Mouse (Mus musculus): ENCODE results near the gene Ankrd13d. TPM values are rescaled to one million over a fixed set of nuclear protein-coding genes. Genes with fewer than 3 reads are reported as not detected.
A peak's percentile ranks its signal among the peaks of the same experiment; 100 is the strongest.
"Not testable (repeated sequence)": the region's sequence is repeated elsewhere in the genome, so short reads cannot be mapped to it uniquely, and the experiment has no call there.

Gene Ankrd13d
- polyA plus RNA-seq, 1 experiment from 2014 or later = 63.4 TPM

DNA sequence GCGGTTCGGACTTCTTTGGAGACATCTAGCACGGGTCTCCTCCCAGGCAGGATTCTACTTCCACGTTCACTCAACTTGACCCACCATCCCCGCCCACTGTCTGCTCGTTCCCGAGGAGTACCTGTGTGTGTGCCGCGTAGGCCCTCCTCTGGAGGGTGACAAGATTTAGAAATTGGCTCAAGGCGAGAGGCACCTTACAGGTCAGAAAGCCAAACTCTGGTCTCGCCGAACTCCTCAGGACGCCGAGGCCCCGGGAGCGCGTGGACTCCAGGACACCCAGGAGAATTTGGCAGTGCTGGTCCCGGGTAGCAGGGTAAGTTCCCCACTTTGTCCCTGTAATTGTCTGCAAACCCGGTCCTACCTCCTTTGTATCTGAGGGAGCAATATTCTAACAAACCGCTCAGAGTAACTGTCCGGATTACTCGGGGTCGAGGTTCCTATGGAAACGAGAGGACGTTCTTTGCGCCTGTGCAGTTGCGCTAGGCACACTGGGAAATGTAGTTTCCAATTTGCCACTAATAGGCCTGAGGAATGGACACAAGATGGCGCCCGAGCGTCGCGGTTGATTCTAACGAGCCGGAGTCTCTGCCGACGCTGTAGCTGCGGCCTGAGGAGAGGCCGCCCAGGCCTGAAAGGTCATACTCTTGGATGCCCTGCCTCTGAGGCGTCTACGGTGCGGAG is 25.6 kb downstream of the Ankrd13d start:
- Histone ChIP-seq H3K27ac (replicated peaks) (peak overlapping the region; percentile 60; the same call in 1 of the 2 replicates), H3K4me2 (peak overlapping the region; percentile 85), H3K4me1 (replicated peaks) (peaks cover 10% of the 10 kb centered on the region), H3K9me3 (no peaks in the 10 kb centered on the region), H3K27me3 (no peaks in the 10 kb centered on the region), H3K9ac (peak overlapping the region; percentile 54), H3K4me3 (peak overlapping the region; percentile 60), H3K36me3 (no peaks in the 10 kb centered on the region)
- peak; percentile 95 for ATAC-seq (ENCODE audit: low FRiP score, low read depth)
- WGBS = under 1% methylated on average over 41 of the region's 41 CpGs

DNA sequence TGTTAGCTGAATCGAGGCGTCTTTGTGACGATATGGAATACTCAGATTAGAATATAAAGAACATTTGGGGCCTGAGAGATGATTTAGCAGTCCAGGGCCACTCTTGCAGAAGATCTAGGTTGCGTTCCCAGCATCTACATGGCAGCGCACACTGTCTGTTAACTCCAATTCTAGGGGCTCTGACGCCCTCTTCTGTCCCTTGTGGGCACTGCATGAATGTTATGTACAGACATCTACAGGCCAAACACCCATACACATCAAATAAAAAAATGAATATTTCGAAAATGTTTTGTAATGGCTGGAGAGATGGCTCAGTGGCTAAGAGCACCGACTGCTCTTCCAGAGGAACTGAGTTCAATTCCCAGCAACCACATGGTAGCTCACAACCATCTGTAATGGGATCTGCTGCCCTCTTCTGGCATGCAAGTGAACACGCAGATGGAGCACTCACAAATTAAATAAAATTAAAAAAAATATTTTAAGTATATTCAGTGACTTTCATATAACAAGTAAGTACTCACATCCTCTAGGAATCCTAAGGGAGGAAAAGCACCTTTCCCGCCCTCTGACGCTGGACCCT is 27.3 kb downstream of the Ankrd13d start:
- Histone ChIP-seq H3K4me3 (no peak overlapping the region), H3K9ac (no peak overlapping the region), H3K27me3 (no peaks in the 10 kb centered on the region), H3K9me3 (no peaks in the 10 kb centered on the region), H3K4me2 (no peak overlapping the region), H3K36me3 (no peaks in the 10 kb centered on the region), H3K4me1 (replicated peaks) (peaks cover 10% of the 10 kb centered on the region), H3K27ac (replicated peaks) (no peak overlapping the region)
- WGBS = 71% methylated on average over 11 of the region's 11 CpGs
- ATAC-seq (ENCODE audit: low FRiP score, low read depth) = no peak

DNA sequence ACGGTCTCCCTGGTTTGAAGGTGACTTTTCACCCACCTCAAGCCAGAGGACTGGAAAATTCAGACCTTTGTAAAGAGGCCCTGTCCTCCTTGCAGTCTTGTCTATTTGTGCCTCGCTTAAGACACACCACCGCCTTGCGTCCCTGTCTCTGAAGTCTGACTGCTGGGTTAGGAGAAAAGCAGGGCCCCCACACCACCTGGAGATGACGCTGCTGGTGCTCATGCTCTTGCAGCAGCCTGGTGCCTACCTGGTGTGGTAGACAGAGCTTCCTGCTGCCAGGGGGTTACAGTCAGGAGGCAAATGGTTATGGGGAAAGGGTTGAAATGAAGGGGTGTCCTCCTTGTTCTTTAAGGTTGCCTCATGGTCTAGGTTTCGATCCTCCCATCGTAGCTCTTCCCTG is 28.7 kb downstream of the Ankrd13d start:
- ATAC-seq (ENCODE audit: low FRiP score, low read depth) = no peak
- H3K27ac ChIP-seq (replicated peaks) = no peak overlapping the region
- H3K4me1 ChIP-seq (replicated peaks) = peaks cover 10% of the 10 kb centered on the region
- 90% methylated on average over 7 of the region's 7 CpGs for WGBS
- H3K4me2 ChIP-seq = no peak overlapping the region
- H3K4me3 ChIP-seq = no peak overlapping the region
- H3K9me3 ChIP-seq = no peaks in the 10 kb centered on the region
- H3K36me3 ChIP-seq = no peaks in the 10 kb centered on the region
- no peak overlapping the region for H3K9ac ChIP-seq
- no peaks in the 10 kb centered on the region for H3K27me3 ChIP-seq

DNA sequence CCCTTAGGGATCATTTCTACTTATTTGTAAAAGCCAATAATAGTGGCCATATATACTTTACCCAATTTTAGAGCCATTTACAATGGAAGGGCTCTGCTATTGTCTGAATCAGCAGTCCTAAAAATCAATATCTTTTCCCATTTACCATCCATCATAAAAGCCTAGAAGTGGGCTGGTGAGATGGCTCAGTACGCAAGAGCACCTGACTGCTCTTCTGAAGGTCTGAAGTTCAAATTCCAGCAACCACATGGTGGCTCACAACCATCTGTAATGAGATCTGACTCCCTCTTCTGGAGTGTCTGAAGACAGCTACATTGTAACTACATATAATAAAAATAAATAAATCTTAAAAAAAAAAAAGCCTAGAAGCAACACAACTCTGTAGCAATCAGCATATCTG is 34.3 kb downstream of the Ankrd13d start:
- not testable (repeated sequence) for H3K4me1 ChIP-seq (replicated peaks); H3K27me3 ChIP-seq; ATAC-seq (ENCODE audit: low FRiP score, low read depth); H3K4me2 ChIP-seq; H3K4me3 ChIP-seq; H3K27ac ChIP-seq (replicated peaks); H3K36me3 ChIP-seq; H3K9ac ChIP-seq; H3K9me3 ChIP-seq
- 77% methylated on average over 1 of the region's 1 CpGs for WGBS

DNA sequence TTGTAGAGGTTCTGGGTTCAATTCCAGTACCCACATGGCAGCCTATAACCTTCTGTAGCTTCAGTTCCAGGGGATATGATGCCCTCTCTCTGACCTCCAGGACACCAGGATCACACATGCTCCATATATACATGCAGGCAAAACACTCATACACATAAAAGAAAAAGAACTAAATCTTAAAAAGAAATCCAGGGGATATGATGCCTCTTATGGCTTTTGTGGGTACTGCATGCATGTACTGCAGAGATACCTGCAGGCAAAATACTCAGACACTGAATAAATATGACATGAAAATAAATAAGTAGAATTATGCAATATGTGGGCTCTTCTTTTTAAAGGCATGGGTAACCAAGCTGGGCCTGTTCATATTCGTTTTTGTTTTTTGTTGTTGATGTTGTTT is 35.9 kb downstream of the Ankrd13d start:
- H3K36me3 ChIP-seq = no peaks in the 10 kb centered on the region
- no peak overlapping the region for H3K27ac ChIP-seq (replicated peaks)
- H3K27me3 ChIP-seq = no peaks in the 10 kb centered on the region
- no peak overlapping the region for H3K9ac ChIP-seq
- WGBS = 66% methylated on average over 1 of the region's 1 CpGs
- no peak overlapping the region for H3K4me2 ChIP-seq
- H3K4me3 ChIP-seq = no peak overlapping the region
- no peaks in the 10 kb centered on the region for H3K9me3 ChIP-seq
- no peak for ATAC-seq (ENCODE audit: low FRiP score, low read depth)
- H3K4me1 ChIP-seq (replicated peaks) = no peaks in the 10 kb centered on the region

DNA sequence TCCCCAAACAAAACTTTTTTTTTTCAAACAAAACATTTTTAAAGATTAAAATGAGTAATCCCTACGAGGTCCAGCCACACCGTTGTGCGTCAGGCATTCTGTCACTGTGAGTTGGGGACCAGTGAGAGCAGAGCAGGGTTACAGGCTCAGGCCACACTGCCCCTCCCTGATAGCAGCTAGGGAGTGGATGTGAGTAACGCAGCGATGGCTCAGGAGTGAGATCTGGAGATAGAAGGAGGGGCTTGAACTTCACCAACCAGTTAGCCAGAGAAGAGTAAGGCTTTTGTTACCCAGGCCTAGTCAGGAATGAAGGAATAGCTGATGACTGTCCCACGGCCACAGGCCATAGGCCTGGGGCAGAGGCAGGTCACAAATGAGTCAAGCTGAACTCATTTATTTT is 38.2 kb downstream of the Ankrd13d start:
- no peaks in the 10 kb centered on the region for H3K36me3 ChIP-seq
- H3K4me3 ChIP-seq = no peak overlapping the region
- no peaks in the 10 kb centered on the region for H3K9me3 ChIP-seq
- WGBS = 85% methylated on average over 6 of the region's 6 CpGs
- H3K4me2 ChIP-seq = no peak overlapping the region
- ATAC-seq (ENCODE audit: low FRiP score, low read depth) = no peak
- no peak overlapping the region for H3K27ac ChIP-seq (replicated peaks)
- H3K4me1 ChIP-seq (replicated peaks) = no peaks in the 10 kb centered on the region
- no peaks in the 10 kb centered on the region for H3K27me3 ChIP-seq
- H3K9ac ChIP-seq = no peak overlapping the region

DNA sequence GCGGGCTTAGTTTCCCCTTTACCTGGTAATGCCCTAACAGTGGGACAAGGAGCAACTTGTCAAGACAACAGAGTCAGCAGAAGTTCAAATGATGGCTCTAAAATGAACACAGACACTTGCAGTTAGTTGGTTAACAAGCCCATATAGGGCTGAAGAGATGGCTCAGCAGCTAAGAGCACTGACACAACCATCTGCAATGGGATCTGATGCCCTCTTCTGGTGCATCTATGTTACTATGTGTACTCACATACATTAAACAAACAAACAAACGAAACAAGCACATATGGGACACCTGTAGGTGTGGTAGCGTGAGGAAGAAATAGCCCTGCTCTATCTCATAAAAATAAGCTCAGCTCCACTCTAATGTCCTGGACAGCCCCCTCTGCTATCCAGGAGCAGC is 40.5 kb downstream of the Ankrd13d start:
- WGBS = 62% methylated on average over 3 of the region's 3 CpGs
- ATAC-seq (ENCODE audit: low FRiP score, low read depth) = no peak
- Histone ChIP-seq H3K4me2 (no peak overlapping the region), H3K27me3 (no peaks in the 10 kb centered on the region), H3K9me3 (no peaks in the 10 kb centered on the region), H3K4me1 (replicated peaks) (no peaks in the 10 kb centered on the region), H3K27ac (replicated peaks) (no peak overlapping the region), H3K9ac (no peak overlapping the region), H3K4me3 (no peak overlapping the region), H3K36me3 (no peaks in the 10 kb centered on the region)

DNA sequence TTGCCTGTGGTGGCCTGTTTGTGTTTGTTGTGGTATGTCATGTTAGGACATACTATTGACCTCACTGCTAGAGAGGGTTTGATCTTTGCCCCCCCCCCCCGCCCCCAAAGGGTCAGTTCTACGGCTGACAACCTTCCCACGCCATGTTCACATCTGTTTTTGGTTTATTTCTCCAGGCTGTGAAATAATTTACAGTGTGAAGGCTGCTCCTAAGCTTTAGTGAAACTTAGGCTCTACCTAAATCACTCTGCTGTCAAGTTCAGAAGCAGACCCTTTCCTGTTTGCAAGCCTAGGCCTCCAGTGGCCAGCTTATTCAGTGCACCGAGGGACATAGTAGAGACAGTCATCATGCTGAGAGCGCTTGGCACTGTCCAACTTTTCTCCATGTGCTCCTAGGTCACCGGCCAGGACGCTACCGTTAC is 42.7 kb downstream of the Ankrd13d start:
- ATAC-seq (ENCODE audit: low FRiP score, low read depth) = no peak
- WGBS = 78% methylated on average over 8 of the region's 8 CpGs
- no peak overlapping the region for H3K4me3 ChIP-seq
- H3K27ac ChIP-seq (replicated peaks) = no peak overlapping the region
- H3K9me3 ChIP-seq = no peaks in the 10 kb centered on the region
- H3K9ac ChIP-seq = no peak overlapping the region
- H3K27me3 ChIP-seq = no peaks in the 10 kb centered on the region
- no peak overlapping the region for H3K4me2 ChIP-seq
- no peaks in the 10 kb centered on the region for H3K4me1 ChIP-seq (replicated peaks)
- no peaks in the 10 kb centered on the region for H3K36me3 ChIP-seq

DNA sequence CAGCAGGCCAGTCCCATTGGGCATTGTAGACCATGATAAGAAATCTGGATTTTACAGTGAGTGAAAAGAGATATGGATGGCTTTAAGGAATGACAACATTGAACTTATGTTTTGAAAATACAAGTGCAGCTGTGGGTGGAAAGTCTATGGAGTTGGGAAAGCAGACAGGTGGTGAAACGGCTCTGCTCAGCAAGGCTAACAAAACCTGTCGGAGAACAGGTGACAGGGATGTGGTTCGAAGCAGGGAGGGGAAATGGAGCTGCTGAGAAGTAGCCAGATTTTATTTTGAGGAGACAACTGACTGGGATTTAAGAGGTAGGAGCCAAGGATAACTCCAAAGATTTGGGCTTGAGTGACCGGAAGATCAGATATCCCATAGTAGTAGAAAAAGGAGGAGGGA is 48.4 kb downstream of the Ankrd13d start:
- no peak overlapping the region for H3K4me3 ChIP-seq
- no peak overlapping the region for H3K9ac ChIP-seq
- H3K4me1 ChIP-seq (replicated peaks) = peaks cover 14% of the 10 kb centered on the region
- no peaks in the 10 kb centered on the region for H3K9me3 ChIP-seq
- 0 out of 2 replicates have a peak, but pooled peaks cover 2% of the 10 kb centered on the region for H3K27me3 ChIP-seq
- H3K4me2 ChIP-seq = no peak overlapping the region
- no peaks in the 10 kb centered on the region for H3K36me3 ChIP-seq
- no peak for ATAC-seq (ENCODE audit: low FRiP score, low read depth)
- no peak overlapping the region for H3K27ac ChIP-seq (replicated peaks)
- WGBS = 85% methylated on average over 4 of the region's 4 CpGs

DNA sequence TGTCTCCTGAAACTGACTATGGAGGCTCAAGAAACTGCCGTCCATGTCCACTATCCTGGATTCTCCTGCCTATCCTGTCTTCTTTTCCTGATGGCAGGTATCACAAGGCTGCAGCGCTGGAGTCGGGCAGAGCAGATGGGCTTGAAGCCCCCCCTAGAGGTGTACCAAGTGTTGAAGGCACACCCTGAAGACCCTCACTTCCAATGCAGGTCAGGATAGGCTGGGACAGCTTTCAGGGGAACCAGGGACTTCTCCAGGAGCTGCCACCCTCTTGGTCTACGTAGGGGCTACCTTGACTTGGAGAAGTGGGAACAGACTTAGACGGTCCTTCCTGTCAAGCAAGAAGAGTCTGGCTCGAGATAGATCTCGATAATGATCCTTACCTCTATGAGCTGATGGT is 50.3 kb downstream of the Ankrd13d start:
- ATAC-seq (ENCODE audit: low FRiP score, low read depth) = no peak
- peak overlapping the region; percentile 87 for H3K4me2 ChIP-seq
- H3K9ac ChIP-seq = peak overlapping the region; percentile 62
- H3K27me3 ChIP-seq = 0 out of 2 replicates have a peak, but pooled peaks cover 7% of the 10 kb centered on the region
- H3K36me3 ChIP-seq = no peaks in the 10 kb centered on the region
- no peak overlapping the region; the same call in 1 of the 2 replicates for H3K27ac ChIP-seq (replicated peaks)
- no peaks in the 10 kb centered on the region for H3K9me3 ChIP-seq
- peaks cover 14% of the 10 kb centered on the region for H3K4me1 ChIP-seq (replicated peaks)
- H3K4me3 ChIP-seq = no peak overlapping the region
- 80% methylated on average over 7 of the region's 7 CpGs for WGBS

DNA sequence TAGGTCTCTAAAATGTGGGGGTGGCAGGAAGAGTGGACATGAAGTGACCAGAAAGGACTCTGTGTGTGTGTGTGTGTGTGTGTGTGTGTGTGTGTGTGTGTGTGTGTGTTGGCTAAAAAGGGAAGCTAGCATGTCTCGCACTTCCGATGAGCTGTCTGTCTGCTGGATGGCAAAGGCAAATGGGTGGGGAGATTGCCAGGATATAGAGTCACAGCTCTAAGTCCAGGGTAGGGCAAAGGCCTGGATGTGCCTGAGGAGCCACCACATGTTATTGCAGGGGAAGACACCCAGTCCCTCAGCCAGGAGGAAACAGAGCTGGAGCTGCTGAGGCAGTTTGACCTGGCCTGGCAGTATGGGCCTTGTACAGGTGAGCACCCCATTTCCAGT is 50.8 kb downstream of the Ankrd13d start:
- H3K4me1 ChIP-seq (replicated peaks) = peaks cover 14% of the 10 kb centered on the region
- peak overlapping the region; percentile 88 for H3K27ac ChIP-seq (replicated peaks)
- H3K4me2 ChIP-seq = peak overlapping the region; percentile 87
- H3K36me3 ChIP-seq = no peaks in the 10 kb centered on the region
- WGBS = 15% methylated on average over 2 of the region's 2 CpGs
- H3K9ac ChIP-seq = peak overlapping the region; percentile 62
- H3K9me3 ChIP-seq = no peaks in the 10 kb centered on the region
- peak overlapping the region; percentile 64 for H3K4me3 ChIP-seq
- H3K27me3 ChIP-seq = 0 out of 2 replicates have a peak, but pooled peaks cover 9% of the 10 kb centered on the region
- ATAC-seq (ENCODE audit: low FRiP score, low read depth) = no peak

DNA sequence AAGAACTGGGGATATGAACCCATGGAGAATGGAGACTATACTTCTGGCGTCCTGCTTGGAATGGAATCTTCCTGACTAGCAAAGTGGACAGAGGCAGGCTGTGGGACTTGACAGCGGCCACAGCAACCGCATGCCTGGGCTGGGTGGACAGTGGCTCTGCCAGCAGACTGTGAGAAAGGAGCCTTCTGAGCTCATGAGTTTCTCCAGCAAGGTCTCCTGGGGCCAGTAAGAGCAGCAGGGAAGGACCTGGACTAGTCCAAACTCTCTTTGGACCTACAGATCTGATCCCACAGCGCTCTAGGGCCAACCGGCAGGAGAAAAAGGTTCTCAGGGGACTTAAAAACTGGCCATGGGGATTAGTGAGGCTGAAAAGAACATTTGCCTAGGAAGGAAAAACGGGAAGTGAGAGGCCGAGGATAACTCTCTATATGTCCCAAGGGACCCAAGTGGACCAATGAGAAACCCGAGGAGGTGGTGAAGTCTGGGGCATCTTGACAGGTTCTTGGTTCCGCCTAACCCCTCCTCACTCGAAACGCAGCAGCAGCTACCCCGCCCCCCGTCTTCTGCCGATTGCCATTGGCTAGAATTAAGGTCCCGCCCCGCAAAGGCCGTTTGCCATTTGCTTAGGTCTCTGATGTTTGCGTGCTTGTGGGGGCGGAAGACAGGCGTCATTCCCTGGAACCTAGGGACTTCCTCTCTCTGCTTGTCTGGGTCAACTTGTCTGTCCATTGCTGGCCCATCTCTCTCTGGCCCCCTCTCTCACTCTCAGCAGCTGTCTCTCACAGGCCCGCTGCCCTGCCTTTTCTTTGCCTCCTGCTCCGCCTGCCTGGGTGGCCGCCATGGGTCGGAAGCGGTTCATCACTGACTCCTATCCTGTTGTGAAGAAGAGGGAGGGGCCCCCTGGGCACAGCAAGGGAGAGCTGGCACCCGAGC is 51.4 kb downstream of the Ankrd13d start, which contains the start of gene Pold4:
Gene Pold4 (plus strand): TSS at position 647 of the 933 bp plus-strand sequence.
- no peaks in the 10 kb centered on the region for H3K9me3 ChIP-seq
- peak; percentile 94 for ATAC-seq (ENCODE audit: low FRiP score, low read depth)
- H3K36me3 ChIP-seq = no peaks in the 10 kb centered on the region
- 9% methylated on average over 26 of the region's 26 CpGs for WGBS
- H3K4me1 ChIP-seq (replicated peaks) = peaks cover 14% of the 10 kb centered on the region
- H3K4me3 ChIP-seq = peak within 1 kb of the TSS; percentile 64
- peak within 1 kb of the TSS; percentile 62 for H3K9ac ChIP-seq
- peak within 1 kb of the TSS; percentile 87 for H3K4me2 ChIP-seq
- 0 out of 2 replicates have a peak, but pooled peaks cover 9% of the 10 kb centered on the region for H3K27me3 ChIP-seq
- H3K27ac ChIP-seq (replicated peaks) = peak within 1 kb of the TSS; percentile 88

All from hindbrain, embryonic 15.5 days (tissue).